Mouse (Mus musculus): ENCODE measurements around the gene Trim16.

The Trim16 gene

GRCm38 (mm10) chr11:62820059-62820541 is at the start of gene Trim16:
TSS of gene Trim16 (plus strand) at chr11:62820231.
- peak; percentile 19 to 20 for DNase-seq

GRCm38 (mm10) chr11:62776510-62776909 is 43.5 kb upstream of the Trim16 start:
- DNase-seq: no peak

- peak; percentile 87 to 91 for DNase-seq
Measured at GRCm38 (mm10) chr11:62788935-62789616, 31.0 kb upstream of the Trim16 start, which contains the start of gene Zfp286. TSS of gene Zfp286 (minus strand) at chr11:62789462.

- DNase-seq: no peak
Measured at GRCm38 (mm10) chr11:62789617-62789936, 30.5 kb upstream of the Trim16 start.

- no peak for DNase-seq
Measured at GRCm38 (mm10) chr11:62804119-62804518, 15.9 kb upstream of the Trim16 start.

- DNase-seq: no peak
Measured at GRCm38 (mm10) chr11:62807965-62808364, 12.1 kb upstream of the Trim16 start.

GRCm38 (mm10) chr11:62809201-62809600 is 10.8 kb upstream of the Trim16 start:
- no peak for DNase-seq

- DNase-seq: no peak
Measured at GRCm38 (mm10) chr11:62812268-62812667, 7.8 kb upstream of the Trim16 start.

- no peak for DNase-seq
Measured at GRCm38 (mm10) chr11:62813497-62813896, 6.5 kb upstream of the Trim16 start.

- DNase-seq: no peak
Measured at GRCm38 (mm10) chr11:62813970-62814624, 5.9 kb upstream of the Trim16 start.

- DNase-seq: no peak
Measured at GRCm38 (mm10) chr11:62814625-62815024, 5.4 kb upstream of the Trim16 start.

- no peak for DNase-seq
Measured at GRCm38 (mm10) chr11:62815438-62815837, 4.6 kb upstream of the Trim16 start.

GRCm38 (mm10) chr11:62816591-62816990 is 3.4 kb upstream of the Trim16 start:
- DNase-seq: no peak

GRCm38 (mm10) chr11:62819059-62819686 is 858 bp upstream of the Trim16 start:
- DNase-seq: no peak

- peak; percentile 4 to 8 for DNase-seq
Measured at GRCm38 (mm10) chr11:62820661-62821437, 818 bp downstream of the Trim16 start.

- no peak for DNase-seq
Measured at GRCm38 (mm10) chr11:62821893-62822292, 1.9 kb downstream of the Trim16 start.

- no peak for DNase-seq
Measured at GRCm38 (mm10) chr11:62824211-62824610, 4.2 kb downstream of the Trim16 start.

- no peak for DNase-seq
Measured at GRCm38 (mm10) chr11:62825222-62826105, 5.4 kb downstream of the Trim16 start.

- no peak for DNase-seq
Measured at GRCm38 (mm10) chr11:62826106-62826733, 6.2 kb downstream of the Trim16 start.

GRCm38 (mm10) chr11:62827135-62827534 is 7.1 kb downstream of the Trim16 start:
- DNase-seq: no peak

GRCm38 (mm10) chr11:62827911-62828310 is 7.9 kb downstream of the Trim16 start:
- no peak for DNase-seq

- DNase-seq: no peak
Measured at GRCm38 (mm10) chr11:62830387-62830786, 10.4 kb downstream of the Trim16 start.
